Mouse (Mus musculus) heart, adult 2 months (tissue): ENCODE measurements at regions not wholly inside any gene's neighbourhood (a gene's known extent, or its start where the extent isn't known, plus 50 kb on each side); places are given as distances from the start of the nearest gene placed in this dataset.

Experiments
- CTCF ChIP-seq: fragments of 200-600 bp; IDR thresholded peaks from 2 replicates; pipeline ENCODE4 v1.8.1; 2022; ENCODE audit warnings: antibody characterized with exemption, mild to moderate bottlenecking, moderate library complexity
- EP300 ChIP-seq: fragments of 200-500 bp; IDR thresholded peaks from 2 replicates; pipeline ENCODE4 v1.6.1; 2011; ENCODE audit warnings: low read depth, low read length, control low read depth; ENCODE audit not compliant: insufficient read depth
- POLR2A ChIP-seq: fragments of 200-500 bp; IDR thresholded peaks from 2 replicates; pipeline ENCODE4 v1.6.1; 2011; ENCODE audit warnings: mild to moderate bottlenecking, low read depth, low read length, control low read depth; ENCODE audit not compliant: insufficient read depth

GRCm38 (mm10) chr5:100210708-100211107 lies 51.1 kb upstream of the Tmem150c start:
- TF ChIP-seq CTCF: no peak
- no peak for TF ChIP-seq POLR2A
- TF ChIP-seq EP300: no peak
